Mouse (Mus musculus) heart, adult 10 weeks (tissue): ENCODE results near the gene Tmem200c. TPM values are rescaled to one million over a fixed set of nuclear protein-coding genes. Genes with fewer than 3 reads are reported as not detected.

Experiments used
- polyA plus RNA-seq: library from polyadenylated mRNA; stranded (reverse); fragments of 350-450 nt; fragmentation: Illumina TruSeq; extraction: RNeasy Lipid Tissue Mini Kit (QIAGEN cat#74804); gene quantifications from one replicate; pipeline ENCODE4 v1.2.3, GENCODE M21; 2014; ENCODE audit warnings: low read depth, low replicate concordance

Gene Tmem200c
- polyA plus RNA-seq: not detected

DNA sequence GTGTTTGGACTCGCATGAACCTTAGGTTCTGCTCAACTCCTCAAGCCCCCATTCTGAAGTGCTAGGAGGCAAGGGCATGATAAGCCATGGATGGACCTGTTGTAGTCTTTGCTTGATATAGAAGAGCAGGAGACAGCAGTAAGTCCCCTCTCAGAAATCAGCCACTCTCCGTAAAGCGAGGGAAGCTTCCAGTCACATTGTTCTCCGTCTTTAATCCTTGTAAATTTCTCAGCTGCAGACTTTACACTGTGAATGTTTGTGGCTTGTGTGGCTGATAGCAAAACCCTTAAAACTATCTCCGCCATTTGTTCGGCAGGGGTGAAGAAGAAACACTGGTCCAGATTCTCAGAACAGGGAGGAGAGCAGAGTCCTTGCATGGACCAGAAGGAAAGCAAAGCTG is at the start of gene Tmem200c:
Gene Tmem200c (plus strand): TSS at position 301 of the 400 bp plus-strand sequence.

Other genes with a start within 250 kb of the Tmem200c start
- 10.6 TPM for gene Epb41l3, start 249.1 kb downstream of the Tmem200c start, polyA plus RNA-seq